ENCODE assay signal across 18 mouse cellular contexts in genomic region chr6:144041941-144042340, GRCm38 (mm10).
A peak's percentile ranks its signal among the peaks of the same experiment; 100 is the strongest.
DNase-seq lines count a peak whose midpoint lies in the region; ATAC-seq and TF ChIP-seq lines count a peak whose summit lies in the region.
"Had no signal": no experiment of that assay in that cellular context is flagged by ENCODE, and none has a peak within 500 bp of the region (broad histone marks: within the 10 kb centered on the region; RNA-seq: fewer than 3 reads in every experiment).

No protein-coding gene starts in this region.

- no peaks in the 10 kb centered on the region for H3K27me3 ChIP-seq in hindbrain, embryonic 12.5 days
- no peaks in the 10 kb centered on the region for H3K27me3 ChIP-seq in hindbrain, embryonic 11.5 days (ENCODE audit: control insufficient read depth, insufficient read depth, low read length)
- no peaks in the 10 kb centered on the region for H3K27me3 ChIP-seq in lung, postnatal 0 days (replicated peaks; ENCODE audit: insufficient read depth, low read length)
- H3K27me3 ChIP-seq in intestine, embryonic 14.5 days (replicated peaks; ENCODE audit: control insufficient read depth, insufficient read depth, low read length) = no peaks in the 10 kb centered on the region
- H3K27me3 ChIP-seq in stomach, embryonic 14.5 days (ENCODE audit: control insufficient read depth, insufficient read depth, low read length) = no peaks in the 10 kb centered on the region
- H3K27me3 ChIP-seq: forebrain, embryonic 15.5 days had no signal

- WGBS in hindbrain, embryonic 12.5 days = 59% methylated on average over 9 of the region's 9 CpGs
- 70% methylated on average over 9 of the region's 9 CpGs for WGBS in hindbrain, embryonic 11.5 days
- WGBS in lung, postnatal 0 days = 58% methylated on average over 9 of the region's 9 CpGs
- WGBS in lung, adult 2 months = 74% methylated on average over 9 of the region's 9 CpGs
- 71% methylated on average over 9 of the region's 9 CpGs for WGBS in intestine, embryonic 14.5 days
- WGBS in stomach, embryonic 14.5 days = 71% methylated on average over 9 of the region's 9 CpGs

- H3K4me1 ChIP-seq in hindbrain, embryonic 12.5 days = peaks cover 42% of the 10 kb centered on the region
- peaks cover 7% of the 10 kb centered on the region; the same call in 1 of the 2 replicates for H3K4me1 ChIP-seq in hindbrain, embryonic 11.5 days (replicated peaks; ENCODE audit: control insufficient read depth, insufficient read depth, low read length)
- H3K4me1 ChIP-seq in lung, postnatal 0 days (ENCODE audit: insufficient read depth, low read depth, low read length) = no peaks in the 10 kb centered on the region
- H3K4me1 ChIP-seq in lung, adult 2 months (ENCODE audit: control insufficient read depth, insufficient read depth, low read length) = no peaks in the 10 kb centered on the region; the same call in none of the 2 replicates
- H3K4me1 ChIP-seq in intestine, embryonic 14.5 days (replicated peaks; ENCODE audit: control insufficient read depth, insufficient read depth, low read length) = no peaks in the 10 kb centered on the region; the same call in 1 of the 2 replicates
- no peaks in the 10 kb centered on the region; the same call in 1 of the 2 replicates for H3K4me1 ChIP-seq in stomach, embryonic 14.5 days (ENCODE audit: control insufficient read depth, insufficient read depth, low read length)

- H3K27ac ChIP-seq in hindbrain, embryonic 12.5 days = peak overlapping the region; percentile 55; the same call in 1 of the 2 replicates
- H3K27ac ChIP-seq in hindbrain, embryonic 11.5 days (ENCODE audit: low read depth, low read length) = no peak overlapping the region
- 0 out of 2 replicates have a peak overlapping the region, but pooled peaks have one; percentile 38 for H3K27ac ChIP-seq in lung, postnatal 0 days (ENCODE audit: low read length)
- H3K27ac ChIP-seq in intestine, embryonic 14.5 days (ENCODE audit: low read depth) = peak overlapping the region; percentile 44
- peak overlapping the region; percentile 69; the same call in 1 of the 2 replicates for H3K27ac ChIP-seq in stomach, embryonic 14.5 days (ENCODE audit: low read length)
- H3K27ac ChIP-seq: forebrain, embryonic 15.5 days; gastrocnemius, adult 2 months; kidney, postnatal 0 days; left cerebral cortex, adult 2 months; macrophage had no signal

- TF ChIP-seq POLR2A in lung, adult 2 months (IDR thresholded peaks at IDR 0.05; ENCODE audit: borderline replicate concordance, extremely low read depth, low read depth, low read length) = no peak

- no peak overlapping the region for H3K9ac ChIP-seq in hindbrain, embryonic 12.5 days
- no peak overlapping the region for H3K9ac ChIP-seq in hindbrain, embryonic 11.5 days (ENCODE audit: low read depth, low read length)
- no peak overlapping the region for H3K9ac ChIP-seq in lung, postnatal 0 days (replicated peaks; ENCODE audit: low read depth)
- no peak overlapping the region for H3K9ac ChIP-seq in intestine, embryonic 14.5 days (ENCODE audit: low read length)
- H3K9ac ChIP-seq in stomach, embryonic 14.5 days (replicated peaks; ENCODE audit: low read depth, low read length) = no peak overlapping the region
- H3K9ac ChIP-seq: forebrain, embryonic 15.5 days had no signal

- no peak overlapping the region for H3K4me2 ChIP-seq in hindbrain, embryonic 12.5 days (replicated peaks)
- H3K4me2 ChIP-seq in hindbrain, embryonic 11.5 days (replicated peaks; ENCODE audit: low read depth, low read length) = no peak overlapping the region
- H3K4me2 ChIP-seq in lung, postnatal 0 days (replicated peaks; ENCODE audit: low read depth, low read length) = no peak overlapping the region
- H3K4me2 ChIP-seq in intestine, embryonic 14.5 days (ENCODE audit: low read length) = no peak overlapping the region
- H3K4me2 ChIP-seq in stomach, embryonic 14.5 days (replicated peaks; ENCODE audit: low read depth, low read length) = no peak overlapping the region
- H3K4me2 ChIP-seq: forebrain, embryonic 15.5 days had no signal

- TF ChIP-seq CTCF in lung, postnatal 0 days (IDR thresholded peaks at IDR 0.05) = no peak
- no peak for TF ChIP-seq CTCF in lung, adult 2 months (IDR thresholded peaks at IDR 0.05; ENCODE audit: insufficient read depth, low read length)

- ATAC-seq in hindbrain, embryonic 12.5 days (ENCODE audit: low FRiP score) = no peak
- no peak for ATAC-seq in hindbrain, embryonic 11.5 days (ENCODE audit: low FRiP score)
- peak; percentile 39 for ATAC-seq in lung, postnatal 0 days
- ATAC-seq in intestine, embryonic 14.5 days (replicated peaks; ENCODE audit: low FRiP score, low TSS enrichment, low read depth) = peak; percentile 51; the same call in 1 of the 2 replicates
- peak; percentile 83 for ATAC-seq in stomach, embryonic 14.5 days (ENCODE audit: insufficient number of reproducible peaks, insufficient read depth, low FRiP score, low read depth)
- ATAC-seq: forebrain, embryonic 15.5 days; inflammation-experienced regulatory T-cells, adult 6 months had no signal

- H3K36me3 ChIP-seq in hindbrain, embryonic 12.5 days = no peaks in the 10 kb centered on the region
- H3K36me3 ChIP-seq in hindbrain, embryonic 11.5 days (ENCODE audit: control insufficient read depth, insufficient read depth, low read length) = no peaks in the 10 kb centered on the region
- no peaks in the 10 kb centered on the region for H3K36me3 ChIP-seq in lung, postnatal 0 days (ENCODE audit: insufficient read depth, low read length)
- H3K36me3 ChIP-seq in intestine, embryonic 14.5 days (ENCODE audit: control insufficient read depth, insufficient read depth, low read length) = no peaks in the 10 kb centered on the region
- no peaks in the 10 kb centered on the region for H3K36me3 ChIP-seq in stomach, embryonic 14.5 days (ENCODE audit: control insufficient read depth, insufficient read depth, low read length)
- H3K36me3 ChIP-seq: forebrain, embryonic 15.5 days had no signal

- TF ChIP-seq EP300 in lung, postnatal 0 days (IDR thresholded peaks at IDR 0.05) = no peak

- no peak overlapping the region for H3K4me3 ChIP-seq in hindbrain, embryonic 12.5 days
- no peak overlapping the region for H3K4me3 ChIP-seq in hindbrain, embryonic 11.5 days (ENCODE audit: low read depth, low read length)
- H3K4me3 ChIP-seq in lung, postnatal 0 days (ENCODE audit: low read depth, low read length) = no peak overlapping the region
- H3K4me3 ChIP-seq in lung, adult 2 months (replicated peaks; ENCODE audit: extremely low read depth, low read depth, low read length) = no peak overlapping the region
- H3K4me3 ChIP-seq in intestine, embryonic 14.5 days (ENCODE audit: low read depth, low read length) = no peak overlapping the region
- H3K4me3 ChIP-seq in stomach, embryonic 14.5 days (ENCODE audit: low read depth, low read length) = no peak overlapping the region
- H3K4me3 ChIP-seq: forebrain, embryonic 15.5 days; gastrocnemius, adult 2 months; left cerebral cortex, adult 2 months had no signal

- H3K9me3 ChIP-seq in hindbrain, embryonic 12.5 days (replicated peaks) = no peaks in the 10 kb centered on the region
- H3K9me3 ChIP-seq in hindbrain, embryonic 11.5 days (ENCODE audit: control insufficient read depth, low read length) = no peaks in the 10 kb centered on the region
- no peaks in the 10 kb centered on the region for H3K9me3 ChIP-seq in lung, postnatal 0 days (ENCODE audit: low read length)
- H3K9me3 ChIP-seq in intestine, embryonic 14.5 days (ENCODE audit: control insufficient read depth, low read length) = no peaks in the 10 kb centered on the region
- no peaks in the 10 kb centered on the region for H3K9me3 ChIP-seq in stomach, embryonic 14.5 days (ENCODE audit: control insufficient read depth, low read depth, low read length)
- H3K9me3 ChIP-seq: forebrain, embryonic 15.5 days had no signal

- no peak for DNase-seq in hindbrain, embryonic 11.5 days (ENCODE audit: low spot score)
- peak; percentile 51 for DNase-seq in lung, postnatal 0 days (ENCODE audit: low spot score)
- DNase-seq in lung, adult 2 months = no peak
- DNase-seq in intestine, embryonic 14.5 days (ENCODE audit: low spot score) = no peak
- DNase-seq in thymus, postnatal 10 days (ENCODE audit: low spot score in 2 of 2) = no peak
- DNase-seq: adrenal gland, adult 8-10 months; cerebellum, adult 11-12 months; cerebellum, postnatal 25 days; gastrocnemius, adult 2 months; heart, postnatal 4 days; midbrain, embryonic 14.5 days had no signal

Comparison
In these comparisons a context has a peak if more than half of its experiments do, and no peak if none do; other contexts are left out.
1. ATAC-seq: peak in lung, postnatal 0 days (single experiment), intestine, embryonic 14.5 days (single experiment) and stomach, embryonic 14.5 days (single experiment); none in hindbrain, embryonic 12.5 days (single experiment) and hindbrain, embryonic 11.5 days (single experiment).